Mouse (Mus musculus) midbrain, embryonic 14.5 days (tissue): ENCODE measurements around the gene Hist1h2bl. TPM values are rescaled to one million over a fixed set of nuclear protein-coding genes. Genes with fewer than 3 reads are reported as not detected.
"Not testable (repeated sequence)": the region's sequence is repeated elsewhere in the genome, so short reads cannot be mapped to it uniquely, and the experiment has no call there.

ENCODE experiments used
- ATAC-seq: fragments of 200-750 bp; cut with Nextera tagmentation; 2 replicates; pipeline ENCODE4 v1.8.0; 2017; ENCODE audit warnings: moderate number of reproducible peaks, moderate library complexity; ENCODE audit not compliant: low FRiP score, low TSS enrichment
- DNase-seq: peaks from one replicate; pipeline ENCODE4 v3.0.0-alpha.2; 2015
- H3K27ac ChIP-seq: fragments of 300-500 bp; sonication (generic); replicated peaks from 2 replicates; pipeline ENCODE4 v1.5.1; 2014; ENCODE audit warnings: mild to moderate bottlenecking, low read depth, low read length, moderate library complexity
- H3K27me3 ChIP-seq: fragments of 300-500 bp; sonication (generic); 2 replicates; pipeline ENCODE4 v1.6.1; 2014; ENCODE audit warnings: low read length, control low read depth, mixed read lengths; ENCODE audit not compliant: control insufficient read depth, insufficient read depth
- H3K36me3 ChIP-seq: fragments of 300-500 bp; sonication (generic); 2 replicates; pipeline ENCODE4 v1.6.1; 2014; ENCODE audit warnings: low read length, control low read depth; ENCODE audit not compliant: control insufficient read depth, insufficient read depth
- H3K4me1 ChIP-seq: fragments of 300-500 bp; sonication (generic); 2 replicates; pipeline ENCODE4 v1.6.1; 2014; ENCODE audit warnings: mild to moderate bottlenecking, antibody characterized with exemption, low read length, control low read depth; ENCODE audit not compliant: control insufficient read depth, insufficient read depth
- H3K4me2 ChIP-seq: fragments of 300-500 bp; sonication (generic); 2 replicates; pipeline ENCODE4 v1.6.1; 2014; ENCODE audit warnings: mild to moderate bottlenecking, low read length, moderate library complexity
- H3K4me3 ChIP-seq: fragments of 300-500 bp; sonication (generic); replicated peaks from 2 replicates; pipeline ENCODE4 v1.5.1; 2014; ENCODE audit warnings: low read depth, low read length
- H3K9ac ChIP-seq: fragments of 300-500 bp; sonication (generic); replicated peaks from 2 replicates; pipeline ENCODE4 v1.6.1; 2014; ENCODE audit warnings: mild to moderate bottlenecking, low read length, moderate library complexity
- H3K9me3 ChIP-seq: fragments of 300-500 bp; sonication (generic); 2 replicates; pipeline ENCODE4 v1.6.1; 2016; ENCODE audit warnings: low read length, control low read depth, mixed read lengths; ENCODE audit not compliant: control insufficient read depth
- WGBS: fragments of 180-500 bp; shearing (Covaris S2); extraction: QIAGEN DNeasy Blood & Tissue Kit; methylation state at CpG from one replicate; pipeline ENCODE4 v1.1.7; 2014; 5-methylcytosine and 5-hydroxymethylcytosine counted together
- polyA plus RNA-seq: library from polyadenylated mRNA; unstranded; fragments of >200 nt; fragmentation: Nextera tagmentation; extraction: Ambion mirVana; gene quantifications from 2 replicates; pipeline ENCODE4 v1.2.1, GENCODE M21; 2014

Gene Hist1h2bl
- polyA plus RNA-seq, 1 experiment from 2014 or later = not detected

GRCm38 (mm10) chr13:21727948-21728572 is 12.1 kb upstream of the Hist1h2bl start:
- Histone ChIP-seq H3K9ac (no peak overlapping the region), H3K4me3 (no peak overlapping the region), H3K4me2 (peak overlapping the region; percentile 15; the same call in 1 of the 2 replicates), H3K27me3 (no peaks in the 10 kb centered on the region), H3K9me3 (no peaks in the 10 kb centered on the region), H3K27ac (peak overlapping the region; percentile 52), H3K4me1 (peaks cover 12% of the 10 kb centered on the region; the same call in 1 of the 2 replicates), H3K36me3 (no peaks in the 10 kb centered on the region)
- DNase-seq = peak; percentile 69
- peak; percentile 75 for ATAC-seq
- WGBS = 25% methylated on average over 11 of the region's 11 CpGs

- Histone ChIP-seq H3K4me1 (peaks cover 26% of the 10 kb centered on the region), H3K4me3 (no peak overlapping the region), H3K27me3 (no peaks in the 10 kb centered on the region), H3K9me3 (no peaks in the 10 kb centered on the region), H3K9ac (no peak overlapping the region), H3K4me2 (peak overlapping the region; percentile 64; the same call in 1 of the 2 replicates), H3K27ac (no peak overlapping the region), H3K36me3 (no peaks in the 10 kb centered on the region)
- 22% methylated on average over 5 of the region's 5 CpGs for WGBS
- ATAC-seq = no peak
- DNase-seq = no peak
Measured at GRCm38 (mm10) chr13:21722993-21723836, 7.3 kb upstream of the Hist1h2bl start.

- no peaks in the 10 kb centered on the region for H3K36me3 ChIP-seq
- peaks cover 22% of the 10 kb centered on the region for H3K4me1 ChIP-seq
- peak overlapping the region; percentile 64 for H3K4me2 ChIP-seq
- WGBS = 4% methylated on average over 10 of the region's 11 CpGs
- ATAC-seq = peak; percentile 34; the same call in 1 of the 2 replicates
- H3K27me3 ChIP-seq = no peaks in the 10 kb centered on the region
- peak overlapping the region; percentile 39 for H3K4me3 ChIP-seq
- H3K27ac ChIP-seq = peak overlapping the region; percentile 86
- no peaks in the 10 kb centered on the region for H3K9me3 ChIP-seq
- H3K9ac ChIP-seq = peak overlapping the region; percentile 46; the same call in 1 of the 2 replicates
- peak; percentile 44 for DNase-seq
Measured at GRCm38 (mm10) chr13:21722373-21722925, 6.5 kb upstream of the Hist1h2bl start.

- not testable (repeated sequence) for H3K9me3 ChIP-seq, H3K27me3 ChIP-seq, H3K36me3 ChIP-seq
- WGBS = under 1% methylated on average over 37 of the region's 37 CpGs
- H3K4me2 ChIP-seq = peak within 1 kb of the TSS; percentile 64
- peak; percentile 94 for ATAC-seq
- peak within 1 kb of the TSS; percentile 39 for H3K4me3 ChIP-seq
- peak; percentile 93 for DNase-seq
- peak within 1 kb of the TSS; percentile 86 for H3K27ac ChIP-seq
- H3K9ac ChIP-seq = peak within 1 kb of the TSS; percentile 46; the same call in 1 of the 2 replicates
- peaks cover 20% of the 10 kb centered on the region for H3K4me1 ChIP-seq
Measured at GRCm38 (mm10) chr13:21721757-21722372, 5.9 kb upstream of the Hist1h2bl start, which contains the start of gene Hist1h2bm. Gene Hist1h2bm (plus strand): TSS chr13:21722044.

- not testable (repeated sequence) for H3K9ac ChIP-seq, H3K9me3 ChIP-seq, H3K36me3 ChIP-seq, ATAC-seq, H3K27me3 ChIP-seq
- WGBS = 2% methylated on average over 21 of the region's 44 CpGs
- peak overlapping the region; percentile 39 for H3K4me3 ChIP-seq
- peak; percentile 17 for DNase-seq
- H3K27ac ChIP-seq = peak overlapping the region; percentile 72; the same call in 1 of the 2 replicates
- peaks cover 22% of the 10 kb centered on the region for H3K4me1 ChIP-seq
- H3K4me2 ChIP-seq = peak overlapping the region; percentile 64
Measured at GRCm38 (mm10) chr13:21721107-21721756, 5.3 kb upstream of the Hist1h2bl start.

GRCm38 (mm10) chr13:21718381-21719080 is 2.6 kb upstream of the Hist1h2bl start:
- Histone ChIP-seq H3K27me3 (no peaks in the 10 kb centered on the region), H3K4me2 (peak overlapping the region; percentile 89), H3K36me3 (no peaks in the 10 kb centered on the region), H3K27ac (no peak overlapping the region), H3K4me3 (peak overlapping the region; percentile 42), H3K4me1 (peaks cover 28% of the 10 kb centered on the region), H3K9ac (peak overlapping the region; percentile 63), H3K9me3 (no peaks in the 10 kb centered on the region)
- WGBS = 56% methylated on average over 4 of the region's 4 CpGs
- ATAC-seq (no peak), DNase-seq (no peak)

- WGBS = under 1% methylated on average over 25 of the region's 56 CpGs
- Histone ChIP-seq H3K4me2 (peak within 1 kb of the TSS; percentile 89), H3K4me3 (peak within 1 kb of the TSS; percentile 42), H3K9ac (peak within 1 kb of the TSS; percentile 63), H3K4me1 (peaks cover 27% of the 10 kb centered on the region), H3K27ac (peak within 1 kb of the TSS; percentile 82)
- DNase-seq (peak; percentile 93), ATAC-seq (peak; percentile 60)
- not testable (repeated sequence) for H3K27me3 ChIP-seq, H3K36me3 ChIP-seq, H3K9me3 ChIP-seq
Measured at GRCm38 (mm10) chr13:21717397-21718357, 1.7 kb upstream of the Hist1h2bl start, which contains the start of gene Hist1h3h. Gene Hist1h3h (plus strand): TSS chr13:21717659.
